Mouse (Mus musculus) neural tube, embryonic 15.5 days (tissue): ENCODE measurements around the gene Dynlrb2. TPM values are rescaled to one million over a fixed set of nuclear protein-coding genes. Genes with fewer than 3 reads are reported as not detected.

Experiments
- ATAC-seq: fragments of 200-750 bp; cut with Nextera tagmentation; 2 replicates; pipeline ENCODE4 v1.8.0; 2017; ENCODE audit warnings: mild to moderate bottlenecking, moderate TSS enrichment, moderate library complexity; ENCODE audit not compliant: low FRiP score
- H3K27ac ChIP-seq: fragments of 300-500 bp; sonication (generic); replicated peaks from 2 replicates; pipeline ENCODE4 v1.5.1; 2015; ENCODE audit warnings: mild to moderate bottlenecking, inconsistent platforms
- H3K27me3 ChIP-seq: fragments of 300-500 bp; sonication (generic); replicated peaks from 2 replicates; pipeline ENCODE4 v1.6.1; 2015; ENCODE audit warnings: inconsistent platforms
- H3K36me3 ChIP-seq: fragments of 300-500 bp; sonication (generic); 2 replicates; pipeline ENCODE4 v1.6.1; 2015; ENCODE audit warnings: inconsistent platforms
- H3K4me1 ChIP-seq: fragments of 300-500 bp; sonication (generic); 2 replicates; pipeline ENCODE4 v1.6.1; 2015; ENCODE audit warnings: inconsistent platforms
- H3K4me2 ChIP-seq: fragments of 300-500 bp; sonication (generic); 2 replicates; pipeline ENCODE4 v1.6.1; 2015; ENCODE audit warnings: inconsistent platforms, mild to moderate bottlenecking, moderate library complexity
- H3K4me3 ChIP-seq: fragments of 300-500 bp; sonication (generic); replicated peaks from 2 replicates; pipeline ENCODE4 v1.5.1; 2015; ENCODE audit warnings: mild to moderate bottlenecking, inconsistent platforms
- H3K9ac ChIP-seq: fragments of 300-500 bp; sonication (generic); replicated peaks from 2 replicates; pipeline ENCODE4 v1.6.1; 2015; ENCODE audit warnings: mild to moderate bottlenecking, inconsistent platforms
- H3K9me3 ChIP-seq: fragments of 300-500 bp; sonication (generic); replicated peaks from 2 replicates; pipeline ENCODE4 v1.6.1; 2016; ENCODE audit warnings: inconsistent platforms
- WGBS: fragments of 180-500 bp; shearing (Covaris S2); methylation state at CpG from one replicate; pipeline ENCODE4 v1.1.7; 2015; ENCODE audit warnings: mixed read lengths; 5-methylcytosine and 5-hydroxymethylcytosine counted together
- polyA plus RNA-seq: library from polyadenylated mRNA; unstranded; fragments of >200 nt; fragmentation: Nextera tagmentation; extraction: Ambion mirVana; gene quantifications from 2 replicates; pipeline ENCODE4 v1.2.1, GENCODE M21; 2015

Gene Dynlrb2
- polyA plus RNA-seq, 1 experiment from 2014 or later: 7.0 TPM

DNA sequence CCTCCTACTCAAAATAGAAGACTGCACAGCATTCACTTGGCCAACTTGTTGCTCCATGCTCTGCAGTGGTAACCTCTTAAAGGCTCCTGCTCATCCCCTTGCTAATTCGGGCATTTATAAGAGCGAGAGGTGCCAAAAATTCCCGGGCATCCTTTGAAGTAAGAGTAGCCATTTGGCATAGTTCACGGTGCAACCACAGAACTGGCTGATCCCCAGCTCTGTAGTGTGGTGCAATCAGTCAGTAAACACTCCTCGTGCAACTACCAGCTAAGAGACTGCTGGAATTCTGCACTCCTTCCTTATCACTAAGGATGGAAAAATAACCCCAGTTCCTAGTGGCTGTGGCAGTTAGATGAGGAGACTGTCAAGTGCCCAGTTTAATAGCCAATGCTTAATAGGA is 3.9 kb downstream of the Dynlrb2 start:
- Histone ChIP-seq H3K4me1 (peaks cover 13% of the 10 kb centered on the region; the same call in 1 of the 2 replicates), H3K4me3 (no peak overlapping the region), H3K27ac (no peak overlapping the region), H3K9ac (no peak overlapping the region), H3K4me2 (no peak overlapping the region), H3K27me3 (no peaks in the 10 kb centered on the region), H3K36me3 (no peaks in the 10 kb centered on the region), H3K9me3 (no peaks in the 10 kb centered on the region)
- 75% methylated on average over 5 of the region's 5 CpGs for WGBS
- no peak for ATAC-seq

DNA sequence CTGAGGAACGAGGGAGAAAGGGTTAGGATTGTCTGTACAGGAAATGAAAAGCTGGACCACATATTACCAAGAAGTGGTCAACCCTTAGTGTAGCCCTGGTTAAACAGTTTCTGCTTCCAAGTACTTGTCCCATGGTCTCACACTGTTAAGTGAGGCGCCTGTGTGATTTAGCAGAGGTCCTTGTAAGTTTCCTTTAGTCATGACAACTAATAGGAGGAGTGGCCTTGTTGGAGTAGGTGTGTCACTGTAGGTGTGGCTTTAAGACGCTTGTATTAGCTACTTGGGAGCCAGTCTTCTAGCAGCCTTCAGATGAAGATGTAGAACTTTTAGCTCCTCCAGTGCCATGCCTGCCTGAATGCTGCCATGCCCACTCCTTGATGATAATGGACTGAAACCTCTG is 4.5 kb downstream of the Dynlrb2 start:
- no peak overlapping the region for H3K9ac ChIP-seq
- no peak overlapping the region for H3K4me3 ChIP-seq
- no peaks in the 10 kb centered on the region for H3K36me3 ChIP-seq
- WGBS: 71% methylated on average over 3 of the region's 3 CpGs
- no peaks in the 10 kb centered on the region for H3K27me3 ChIP-seq
- no peak for ATAC-seq
- H3K9me3 ChIP-seq: no peaks in the 10 kb centered on the region
- no peak overlapping the region for H3K27ac ChIP-seq
- peaks cover 10% of the 10 kb centered on the region; the same call in 1 of the 2 replicates for H3K4me1 ChIP-seq
- H3K4me2 ChIP-seq: no peak overlapping the region

DNA sequence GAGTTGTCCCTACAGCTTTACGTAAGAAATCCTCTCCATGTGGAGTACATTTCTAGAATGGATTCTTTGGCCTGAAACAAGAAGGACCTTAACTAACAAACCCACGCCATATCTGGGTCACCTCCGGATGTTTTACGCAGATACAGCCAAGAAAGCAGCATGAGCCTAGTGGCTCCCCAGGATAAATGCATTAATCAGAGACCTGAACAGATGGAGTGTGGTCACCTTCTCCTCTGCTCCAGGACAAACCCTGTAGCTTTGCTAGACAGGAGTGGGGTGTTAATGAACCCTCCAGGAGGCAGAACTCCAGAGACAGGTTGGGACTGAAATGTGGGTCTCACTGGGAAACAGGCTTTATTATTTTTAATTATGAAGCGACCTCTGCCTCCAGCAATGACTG is 14.9 kb downstream of the Dynlrb2 start:
- Histone ChIP-seq H3K36me3 (no peaks in the 10 kb centered on the region), H3K9me3 (peaks cover 6% of the 10 kb centered on the region), H3K4me2 (no peak overlapping the region), H3K4me3 (no peak overlapping the region), H3K9ac (no peak overlapping the region), H3K4me1 (no peaks in the 10 kb centered on the region), H3K27ac (no peak overlapping the region), H3K27me3 (no peaks in the 10 kb centered on the region)
- no peak for ATAC-seq
- 81% methylated on average over 5 of the region's 5 CpGs for WGBS

DNA sequence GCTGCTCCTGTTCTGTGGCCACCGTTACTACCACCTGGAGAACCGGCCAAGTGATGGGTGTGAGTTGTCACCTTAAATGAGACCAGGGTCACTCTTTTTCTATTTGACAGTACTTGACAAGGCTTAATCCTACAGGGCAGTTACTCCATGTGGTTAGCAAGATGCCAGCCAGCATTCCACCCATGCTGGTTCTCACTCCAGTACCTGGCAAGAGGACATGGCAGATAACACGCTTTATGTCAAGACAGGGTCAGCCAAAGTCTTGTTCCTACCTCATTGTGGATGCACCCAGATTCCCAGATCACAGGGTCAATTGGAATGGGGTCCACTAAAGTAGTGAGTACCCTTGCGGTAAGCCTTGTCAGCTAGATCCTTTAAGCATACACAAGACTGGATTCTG is 16.4 kb downstream of the Dynlrb2 start:
- H3K36me3 ChIP-seq: no peaks in the 10 kb centered on the region
- H3K27ac ChIP-seq: no peak overlapping the region
- H3K27me3 ChIP-seq: no peaks in the 10 kb centered on the region
- no peak overlapping the region for H3K4me2 ChIP-seq
- WGBS: 92% methylated on average over 4 of the region's 4 CpGs
- H3K9me3 ChIP-seq: peaks cover 6% of the 10 kb centered on the region
- H3K4me3 ChIP-seq: no peak overlapping the region
- no peak for ATAC-seq
- H3K4me1 ChIP-seq: no peaks in the 10 kb centered on the region
- H3K9ac ChIP-seq: no peak overlapping the region

DNA sequence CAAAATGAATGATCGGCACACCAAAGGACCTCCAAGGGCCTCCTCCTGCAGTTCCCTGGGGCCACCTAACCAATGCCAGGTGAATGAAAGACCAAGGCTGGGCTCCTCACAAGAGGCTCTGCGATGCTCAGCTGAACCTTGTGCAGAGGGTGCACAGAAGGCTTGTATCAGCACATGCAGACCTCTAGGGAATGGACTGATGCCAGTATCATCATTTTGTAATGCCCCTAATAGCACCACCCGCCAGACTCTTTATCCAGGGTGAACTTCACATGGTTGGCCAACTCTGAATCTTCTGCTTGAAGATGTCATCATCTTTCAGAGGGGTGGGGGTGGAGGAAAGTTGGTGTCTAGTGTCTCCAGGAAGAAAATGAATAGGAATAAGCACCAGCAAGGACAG is 16.9 kb downstream of the Dynlrb2 start:
- WGBS: 89% methylated on average over 3 of the region's 3 CpGs
- no peaks in the 10 kb centered on the region for H3K27me3 ChIP-seq
- ATAC-seq: no peak
- H3K9ac ChIP-seq: no peak overlapping the region
- H3K4me1 ChIP-seq: no peaks in the 10 kb centered on the region
- H3K4me3 ChIP-seq: no peak overlapping the region
- H3K36me3 ChIP-seq: no peaks in the 10 kb centered on the region
- no peak overlapping the region for H3K4me2 ChIP-seq
- no peak overlapping the region for H3K27ac ChIP-seq
- H3K9me3 ChIP-seq: peaks cover 6% of the 10 kb centered on the region

DNA sequence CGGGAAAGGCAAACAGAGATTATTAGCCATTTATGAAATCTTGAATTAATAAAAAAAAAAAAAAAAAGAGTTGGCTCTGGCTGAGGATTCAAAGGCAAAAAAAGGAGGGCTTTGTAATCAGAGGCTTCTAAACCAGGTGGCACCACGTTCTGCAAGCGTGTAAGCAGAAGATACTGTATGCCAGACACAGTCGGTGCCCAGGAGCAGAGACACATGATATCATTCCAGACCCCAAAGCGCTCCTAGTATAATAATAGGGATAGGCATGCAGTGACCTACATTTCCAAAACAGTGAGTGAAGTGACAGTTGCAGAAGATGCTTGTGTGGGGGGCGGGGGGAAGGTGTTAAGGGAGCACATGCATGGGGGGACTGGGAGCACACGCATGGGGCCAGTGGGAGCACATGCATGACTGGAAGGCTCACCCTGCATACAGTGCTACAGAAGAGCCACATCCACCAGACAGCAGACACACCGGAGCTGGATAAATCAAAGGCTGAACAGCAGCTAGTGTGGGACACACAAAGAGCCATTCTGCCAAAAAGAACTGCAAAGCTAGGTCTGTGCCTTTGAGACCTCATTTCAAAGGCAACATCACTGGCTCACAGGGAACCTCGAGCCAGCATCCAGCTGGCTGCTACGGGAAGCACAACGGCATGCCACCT is 17.5 kb downstream of the Dynlrb2 start:
- Histone ChIP-seq H3K9me3 (peaks cover under 1% of the 10 kb centered on the region; the same call in 1 of the 2 replicates), H3K36me3 (no peaks in the 10 kb centered on the region), H3K4me3 (no peak overlapping the region), H3K27me3 (no peaks in the 10 kb centered on the region), H3K27ac (no peak overlapping the region), H3K9ac (no peak overlapping the region), H3K4me1 (no peaks in the 10 kb centered on the region), H3K4me2 (no peak overlapping the region)
- ATAC-seq: no peak
- WGBS: 82% methylated on average over 11 of the region's 11 CpGs

DNA sequence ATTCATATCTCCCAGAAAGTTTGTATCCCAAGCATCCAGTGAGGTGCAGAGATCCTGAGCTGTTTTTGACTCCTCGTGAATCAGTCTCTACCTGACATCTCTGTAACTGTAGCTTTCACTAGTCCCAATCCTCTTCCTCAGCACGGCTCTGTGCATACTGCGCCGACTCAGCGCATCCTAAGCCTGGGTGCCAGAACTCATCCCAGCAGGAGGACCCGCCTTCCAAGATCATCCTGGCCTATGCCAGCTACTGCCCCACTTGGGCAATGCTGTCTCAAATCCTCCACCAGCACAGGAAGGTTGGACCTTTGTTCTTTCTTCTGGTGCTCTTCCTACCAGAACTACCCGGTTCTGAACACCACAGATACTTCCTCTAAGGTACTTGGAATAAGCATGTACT is 20.1 kb downstream of the Dynlrb2 start:
- no peak for ATAC-seq
- Histone ChIP-seq H3K4me3 (no peak overlapping the region), H3K36me3 (no peaks in the 10 kb centered on the region), H3K9ac (no peak overlapping the region), H3K9me3 (no peaks in the 10 kb centered on the region), H3K4me1 (no peaks in the 10 kb centered on the region), H3K27ac (no peak overlapping the region), H3K27me3 (no peaks in the 10 kb centered on the region), H3K4me2 (no peak overlapping the region)
- WGBS: 91% methylated on average over 7 of the region's 7 CpGs

DNA sequence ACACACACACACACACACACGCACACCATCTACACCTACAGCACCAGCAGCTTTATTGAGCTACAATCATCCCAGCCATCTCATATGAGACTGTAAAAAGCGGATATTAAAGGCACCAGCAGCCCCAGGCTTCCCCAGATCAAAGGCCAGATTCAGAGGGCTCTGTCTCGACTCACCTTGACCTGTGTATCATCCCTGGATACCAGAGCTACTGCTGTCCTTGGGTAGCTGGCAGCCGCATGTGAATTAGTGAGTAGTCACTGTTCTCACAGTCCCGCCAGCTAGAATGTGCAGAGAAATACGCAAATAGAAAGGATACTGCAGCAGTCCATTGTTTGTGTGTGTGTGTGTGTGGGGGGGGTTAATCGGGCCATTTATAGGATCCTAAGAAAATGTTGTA is 24.0 kb downstream of the Dynlrb2 start:
- no peak for ATAC-seq
- WGBS: 82% methylated on average over 7 of the region's 7 CpGs

DNA sequence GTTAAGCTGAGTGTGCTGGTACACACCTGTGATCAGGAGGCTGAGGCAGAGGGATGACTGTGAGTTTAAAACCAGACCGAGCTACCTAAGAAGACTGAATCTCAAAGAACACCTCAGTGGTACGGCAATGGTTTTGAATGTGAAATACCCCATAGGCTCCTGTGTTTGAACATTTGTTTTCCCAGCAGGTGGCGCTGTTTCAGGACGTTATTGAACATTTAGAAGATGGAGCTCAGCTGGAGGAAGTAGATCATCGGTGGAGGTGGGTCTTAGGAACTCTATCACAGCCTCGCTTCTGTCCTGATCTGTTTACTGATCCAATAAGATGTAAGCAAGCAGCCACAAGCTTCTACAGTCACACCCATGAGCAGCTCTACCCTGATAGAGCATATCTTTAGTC is 28.3 kb downstream of the Dynlrb2 start:
- Histone ChIP-seq H3K27me3 (no peaks in the 10 kb centered on the region), H3K9me3 (no peaks in the 10 kb centered on the region), H3K4me1 (no peaks in the 10 kb centered on the region), H3K4me2 (no peak overlapping the region), H3K4me3 (no peak overlapping the region), H3K27ac (no peak overlapping the region), H3K36me3 (no peaks in the 10 kb centered on the region), H3K9ac (no peak overlapping the region)
- 83% methylated on average over 6 of the region's 6 CpGs for WGBS
- ATAC-seq: no peak

More for the DNA sequence above, 24.0 kb downstream of the Dynlrb2 start:
- no peak overlapping the region for H3K4me3 ChIP-seq
- H3K36me3 ChIP-seq: no peaks in the 10 kb centered on the region
- H3K27me3 ChIP-seq: no peaks in the 10 kb centered on the region
- no peaks in the 10 kb centered on the region for H3K9me3 ChIP-seq
- no peaks in the 10 kb centered on the region for H3K4me1 ChIP-seq
- H3K9ac ChIP-seq: no peak overlapping the region
- H3K4me2 ChIP-seq: no peak overlapping the region
- no peak overlapping the region for H3K27ac ChIP-seq

DNA sequence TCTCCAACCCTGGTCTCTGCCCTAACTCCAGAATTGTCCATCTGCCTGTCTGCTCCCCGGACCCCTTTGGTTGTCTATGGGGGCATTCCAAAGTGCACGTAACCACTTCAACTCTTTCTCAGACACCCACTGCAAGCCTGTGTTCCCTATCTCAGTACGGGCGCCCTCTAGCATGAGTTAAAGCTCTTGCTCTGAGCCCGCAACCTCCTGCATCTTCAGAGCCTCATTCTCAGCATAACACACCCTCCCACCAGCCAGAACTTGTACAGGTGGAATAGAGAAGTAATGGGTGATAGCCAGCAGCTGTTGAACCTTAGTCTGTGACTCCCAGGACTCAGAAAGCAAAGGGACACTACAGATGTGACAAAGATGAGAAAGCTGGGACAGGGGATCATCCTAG is 32.0 kb downstream of the Dynlrb2 start:
- ATAC-seq: no peak
- Histone ChIP-seq H3K4me3 (no peak overlapping the region), H3K27me3 (no peaks in the 10 kb centered on the region), H3K4me2 (no peak overlapping the region), H3K9me3 (no peaks in the 10 kb centered on the region), H3K4me1 (no peaks in the 10 kb centered on the region), H3K27ac (no peak overlapping the region), H3K36me3 (no peaks in the 10 kb centered on the region), H3K9ac (no peak overlapping the region)
- WGBS: 82% methylated on average over 5 of the region's 5 CpGs

DNA sequence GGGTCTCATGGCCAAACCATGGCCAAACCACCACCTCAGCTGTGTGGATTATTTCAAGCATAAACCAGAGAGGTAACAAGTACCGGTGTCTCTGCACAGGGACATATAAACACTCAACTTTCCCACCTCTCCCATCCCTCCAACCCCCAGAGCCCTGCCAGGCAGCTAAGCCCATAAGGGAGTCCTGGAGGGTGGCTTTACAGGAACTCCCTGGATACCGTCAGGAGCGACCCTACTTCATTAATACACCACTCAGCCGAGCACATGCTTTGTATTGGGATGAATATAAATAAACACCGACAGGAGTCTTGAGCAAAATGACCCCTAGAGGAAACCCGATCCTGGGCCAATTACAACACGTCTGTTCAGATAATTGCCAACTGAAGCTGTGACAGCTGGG is 34.0 kb downstream of the Dynlrb2 start:
- no peaks in the 10 kb centered on the region for H3K4me1 ChIP-seq
- no peak overlapping the region for H3K4me3 ChIP-seq
- H3K27me3 ChIP-seq: no peaks in the 10 kb centered on the region
- no peak overlapping the region for H3K27ac ChIP-seq
- H3K36me3 ChIP-seq: no peaks in the 10 kb centered on the region
- WGBS: 46% methylated on average over 7 of the region's 7 CpGs
- ATAC-seq: no peak
- H3K4me2 ChIP-seq: no peak overlapping the region
- no peaks in the 10 kb centered on the region for H3K9me3 ChIP-seq
- no peak overlapping the region for H3K9ac ChIP-seq

DNA sequence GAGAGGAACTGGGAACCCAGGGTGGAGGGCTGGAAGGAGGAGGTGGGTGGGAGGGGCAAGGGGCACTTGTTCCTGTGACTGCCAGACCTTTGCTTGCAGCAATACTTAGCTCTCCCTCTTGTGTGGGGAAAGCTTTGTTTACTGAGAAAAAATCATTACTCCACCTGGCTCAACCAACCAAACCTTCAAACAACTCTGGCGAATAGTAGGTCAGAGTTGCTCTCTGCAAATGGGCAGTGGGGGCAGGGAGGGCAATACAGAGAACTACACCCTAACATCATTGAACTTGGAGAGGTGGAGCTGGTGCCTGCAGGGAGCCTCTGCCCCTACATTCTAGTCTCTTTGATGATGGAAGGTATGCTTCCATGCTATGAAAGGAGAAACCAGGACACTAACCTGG is 35.4 kb downstream of the Dynlrb2 start:
- Histone ChIP-seq H3K36me3 (no peaks in the 10 kb centered on the region), H3K4me1 (no peaks in the 10 kb centered on the region), H3K9ac (no peak overlapping the region), H3K27me3 (no peaks in the 10 kb centered on the region), H3K4me3 (no peak overlapping the region), H3K4me2 (no peak overlapping the region), H3K27ac (no peak overlapping the region), H3K9me3 (no peaks in the 10 kb centered on the region)
- WGBS: 78% methylated on average over 1 of the region's 1 CpGs
- ATAC-seq: no peak

DNA sequence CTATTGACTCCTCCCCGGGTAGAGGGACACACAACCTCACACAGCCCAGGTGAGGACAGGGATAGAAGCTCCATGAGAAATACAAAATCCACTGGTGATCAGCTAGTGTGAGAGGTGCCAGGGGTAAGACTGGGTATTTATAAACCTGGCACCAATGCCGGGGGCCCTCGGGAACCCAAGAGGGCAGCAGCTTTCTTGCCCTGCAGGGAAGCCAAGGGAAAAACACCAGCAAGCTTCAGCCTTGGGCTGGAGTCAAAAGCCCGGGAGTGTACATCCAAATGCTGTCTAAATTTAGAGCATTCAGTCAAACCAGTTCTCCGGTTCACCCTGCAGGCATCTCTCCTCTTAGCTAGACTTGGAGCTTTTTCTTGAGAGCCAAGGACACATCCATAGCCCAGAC is 38.1 kb downstream of the Dynlrb2 start:
- no peak overlapping the region for H3K9ac ChIP-seq
- no peaks in the 10 kb centered on the region for H3K36me3 ChIP-seq
- 93% methylated on average over 5 of the region's 5 CpGs for WGBS
- no peaks in the 10 kb centered on the region for H3K4me1 ChIP-seq
- no peak for ATAC-seq
- no peak overlapping the region for H3K27ac ChIP-seq
- H3K4me2 ChIP-seq: no peak overlapping the region
- no peaks in the 10 kb centered on the region for H3K9me3 ChIP-seq
- H3K27me3 ChIP-seq: no peaks in the 10 kb centered on the region
- H3K4me3 ChIP-seq: no peak overlapping the region
